Mouse (Mus musculus) neural tube, embryonic 15.5 days (tissue): Measurements from ENCODE around the gene Tspan9. TPM values are rescaled to one million over a fixed set of nuclear protein-coding genes. Genes with fewer than 3 reads are reported as not detected.
A peak's percentile ranks its signal among the peaks of the same experiment; 100 is the strongest.

Experiments used
- ATAC-seq: fragments of 200-750 bp; cut with Nextera tagmentation; 2 replicates; pipeline ENCODE4 v1.8.0; 2017; ENCODE audit warnings: mild to moderate bottlenecking, moderate TSS enrichment, moderate library complexity; ENCODE audit not compliant: low FRiP score
- H3K27ac ChIP-seq: fragments of 300-500 bp; sonication (generic); replicated peaks from 2 replicates; pipeline ENCODE4 v1.5.1; 2015; ENCODE audit warnings: mild to moderate bottlenecking, inconsistent platforms
- H3K27me3 ChIP-seq: fragments of 300-500 bp; sonication (generic); replicated peaks from 2 replicates; pipeline ENCODE4 v1.6.1; 2015; ENCODE audit warnings: inconsistent platforms
- H3K36me3 ChIP-seq: fragments of 300-500 bp; sonication (generic); 2 replicates; pipeline ENCODE4 v1.6.1; 2015; ENCODE audit warnings: inconsistent platforms
- H3K4me1 ChIP-seq: fragments of 300-500 bp; sonication (generic); 2 replicates; pipeline ENCODE4 v1.6.1; 2015; ENCODE audit warnings: inconsistent platforms
- H3K4me2 ChIP-seq: fragments of 300-500 bp; sonication (generic); 2 replicates; pipeline ENCODE4 v1.6.1; 2015; ENCODE audit warnings: inconsistent platforms, mild to moderate bottlenecking, moderate library complexity
- H3K4me3 ChIP-seq: fragments of 300-500 bp; sonication (generic); replicated peaks from 2 replicates; pipeline ENCODE4 v1.5.1; 2015; ENCODE audit warnings: mild to moderate bottlenecking, inconsistent platforms
- H3K9ac ChIP-seq: fragments of 300-500 bp; sonication (generic); replicated peaks from 2 replicates; pipeline ENCODE4 v1.6.1; 2015; ENCODE audit warnings: mild to moderate bottlenecking, inconsistent platforms
- H3K9me3 ChIP-seq: fragments of 300-500 bp; sonication (generic); replicated peaks from 2 replicates; pipeline ENCODE4 v1.6.1; 2016; ENCODE audit warnings: inconsistent platforms
- WGBS: fragments of 180-500 bp; shearing (Covaris S2); methylation state at CpG from one replicate; pipeline ENCODE4 v1.1.7; 2015; ENCODE audit warnings: mixed read lengths; 5-methylcytosine and 5-hydroxymethylcytosine counted together
- polyA plus RNA-seq: library from polyadenylated mRNA; unstranded; fragments of >200 nt; fragmentation: Nextera tagmentation; extraction: Ambion mirVana; gene quantifications from 2 replicates; pipeline ENCODE4 v1.2.1, GENCODE M21; 2015

The Tspan9 gene
- polyA plus RNA-seq, 1 experiment from 2014 or later, result 48.3 TPM

- ATAC-seq, result no peak
- no peaks in the 10 kb centered on the region for H3K27me3 ChIP-seq
- 87% methylated on average over 5 of the region's 5 CpGs for WGBS
- no peak overlapping the region for H3K4me2 ChIP-seq
- H3K9ac ChIP-seq, result no peak overlapping the region
- H3K9me3 ChIP-seq, result no peaks in the 10 kb centered on the region
- no peak overlapping the region for H3K27ac ChIP-seq
- no peak overlapping the region for H3K4me3 ChIP-seq
- H3K36me3 ChIP-seq, result no peaks in the 10 kb centered on the region
- peaks cover 9% of the 10 kb centered on the region for H3K4me1 ChIP-seq
Measured at GRCm38 (mm10) chr6:127928682-127929081, 214.7 kb downstream of the Tspan9 start.

- H3K4me2 ChIP-seq, result no peak overlapping the region
- WGBS, result 54% methylated on average over 9 of the region's 9 CpGs
- H3K4me1 ChIP-seq, result no peaks in the 10 kb centered on the region
- ATAC-seq, result 0 out of 2 replicates have a peak, but pooled peaks have one; percentile 43
- no peak overlapping the region for H3K27ac ChIP-seq
- H3K9ac ChIP-seq, result no peak overlapping the region
- H3K4me3 ChIP-seq, result no peak overlapping the region
- no peaks in the 10 kb centered on the region for H3K9me3 ChIP-seq
- no peaks in the 10 kb centered on the region for H3K27me3 ChIP-seq
- no peaks in the 10 kb centered on the region for H3K36me3 ChIP-seq
Measured at GRCm38 (mm10) chr6:127925915-127926314, 217.5 kb downstream of the Tspan9 start.

- Histone ChIP-seq H3K4me2 (no peak overlapping the region), H3K4me1 (no peaks in the 10 kb centered on the region), H3K36me3 (no peaks in the 10 kb centered on the region), H3K27ac (no peak overlapping the region), H3K9ac (no peak overlapping the region), H3K9me3 (no peaks in the 10 kb centered on the region), H3K27me3 (no peaks in the 10 kb centered on the region), H3K4me3 (no peak overlapping the region)
- ATAC-seq, result no peak
- 72% methylated on average over 6 of the region's 6 CpGs for WGBS
Measured at GRCm38 (mm10) chr6:127924750-127925149, 218.6 kb downstream of the Tspan9 start.

- no peak for ATAC-seq
- no peaks in the 10 kb centered on the region for H3K27me3 ChIP-seq
- no peaks in the 10 kb centered on the region for H3K4me1 ChIP-seq
- H3K4me2 ChIP-seq, result no peak overlapping the region
- H3K27ac ChIP-seq, result no peak overlapping the region
- H3K9ac ChIP-seq, result no peak overlapping the region
- no peak overlapping the region for H3K4me3 ChIP-seq
- H3K9me3 ChIP-seq, result no peaks in the 10 kb centered on the region
- no peaks in the 10 kb centered on the region for H3K36me3 ChIP-seq
- 85% methylated on average over 9 of the region's 9 CpGs for WGBS
Measured at GRCm38 (mm10) chr6:127923296-127923695, 220.1 kb downstream of the Tspan9 start.

- no peak for ATAC-seq
- no peak overlapping the region for H3K9ac ChIP-seq
- WGBS, result 52% methylated on average over 9 of the region's 9 CpGs
- H3K9me3 ChIP-seq, result no peaks in the 10 kb centered on the region
- 0 out of 2 replicates have a peak, but pooled peaks cover 4% of the 10 kb centered on the region for H3K4me1 ChIP-seq
- H3K4me2 ChIP-seq, result no peak overlapping the region
- no peaks in the 10 kb centered on the region for H3K36me3 ChIP-seq
- no peak overlapping the region for H3K27ac ChIP-seq
- H3K4me3 ChIP-seq, result no peak overlapping the region
- H3K27me3 ChIP-seq, result no peaks in the 10 kb centered on the region
Measured at GRCm38 (mm10) chr6:127921996-127922395, 221.4 kb downstream of the Tspan9 start.

GRCm38 (mm10) chr6:127920652-127921051, 222.7 kb downstream of the Tspan9 start:
- H3K4me1 ChIP-seq, result 0 out of 2 replicates have a peak, but pooled peaks cover 7% of the 10 kb centered on the region
- ATAC-seq, result no peak
- H3K4me3 ChIP-seq, result no peak overlapping the region
- WGBS, result 8% methylated on average over 8 of the region's 8 CpGs
- H3K27ac ChIP-seq, result no peak overlapping the region
- no peak overlapping the region for H3K4me2 ChIP-seq
- no peak overlapping the region for H3K9ac ChIP-seq
- H3K36me3 ChIP-seq, result no peaks in the 10 kb centered on the region
- no peaks in the 10 kb centered on the region for H3K27me3 ChIP-seq
- no peaks in the 10 kb centered on the region for H3K9me3 ChIP-seq

GRCm38 (mm10) chr6:127919491-127919890, 223.9 kb downstream of the Tspan9 start:
- Histone ChIP-seq H3K4me3 (no peak overlapping the region), H3K27me3 (no peaks in the 10 kb centered on the region), H3K9me3 (no peaks in the 10 kb centered on the region), H3K36me3 (no peaks in the 10 kb centered on the region), H3K9ac (no peak overlapping the region), H3K4me2 (no peak overlapping the region), H3K27ac (no peak overlapping the region), H3K4me1 (0 out of 2 replicates have a peak, but pooled peaks cover 7% of the 10 kb centered on the region)
- ATAC-seq, result no peak
- WGBS, result 87% methylated on average over 6 of the region's 6 CpGs

- no peaks in the 10 kb centered on the region for H3K9me3 ChIP-seq
- H3K27me3 ChIP-seq, result no peaks in the 10 kb centered on the region
- 0 out of 2 replicates have a peak, but pooled peaks have one; percentile 34 for ATAC-seq
- no peak overlapping the region for H3K4me3 ChIP-seq
- no peaks in the 10 kb centered on the region for H3K36me3 ChIP-seq
- H3K9ac ChIP-seq, result no peak overlapping the region
- H3K27ac ChIP-seq, result no peak overlapping the region
- WGBS, result 59% methylated on average over 4 of the region's 4 CpGs
- 0 out of 2 replicates have a peak, but pooled peaks cover 7% of the 10 kb centered on the region for H3K4me1 ChIP-seq
- H3K4me2 ChIP-seq, result no peak overlapping the region
Measured at GRCm38 (mm10) chr6:127917712-127918111, 225.7 kb downstream of the Tspan9 start.

- Histone ChIP-seq H3K4me3 (no peak overlapping the region), H3K9me3 (no peaks in the 10 kb centered on the region), H3K27me3 (no peaks in the 10 kb centered on the region), H3K36me3 (no peaks in the 10 kb centered on the region), H3K4me2 (no peak overlapping the region), H3K9ac (no peak overlapping the region), H3K27ac (no peak overlapping the region), H3K4me1 (0 out of 2 replicates have a peak, but pooled peaks cover 7% of the 10 kb centered on the region)
- ATAC-seq, result 0 out of 2 replicates have a peak, but pooled peaks have one; percentile 43
- 43% methylated on average over 3 of the region's 3 CpGs for WGBS
Measured at GRCm38 (mm10) chr6:127916993-127917392, 226.4 kb downstream of the Tspan9 start.

- Histone ChIP-seq H3K9ac (no peak overlapping the region), H3K4me1 (0 out of 2 replicates have a peak, but pooled peaks cover 7% of the 10 kb centered on the region), H3K4me3 (no peak overlapping the region), H3K36me3 (no peaks in the 10 kb centered on the region), H3K27me3 (no peaks in the 10 kb centered on the region), H3K4me2 (no peak overlapping the region), H3K9me3 (no peaks in the 10 kb centered on the region), H3K27ac (no peak overlapping the region)
- ATAC-seq, result no peak
- 96% methylated on average over 3 of the region's 3 CpGs for WGBS
Measured at GRCm38 (mm10) chr6:127912938-127913337, 230.5 kb downstream of the Tspan9 start.

- ATAC-seq, result no peak
- Histone ChIP-seq H3K4me3 (no peak overlapping the region), H3K4me2 (no peak overlapping the region), H3K9me3 (no peaks in the 10 kb centered on the region), H3K4me1 (0 out of 2 replicates have a peak, but pooled peaks cover under 1% of the 10 kb centered on the region), H3K27ac (no peak overlapping the region), H3K9ac (no peak overlapping the region), H3K36me3 (no peaks in the 10 kb centered on the region), H3K27me3 (no peaks in the 10 kb centered on the region)
- WGBS, result 79% methylated on average over 4 of the region's 4 CpGs
Measured at GRCm38 (mm10) chr6:127911687-127912086, 231.7 kb downstream of the Tspan9 start.
